Mouse (Mus musculus) adrenal gland, postnatal 25 days (tissue): ENCODE data around the gene Dlec1. TPM values are rescaled to one million over a fixed set of nuclear protein-coding genes. Genes with fewer than 3 reads are reported as not detected.

ENCODE experiments used
- DNase-seq: peaks from one replicate; pipeline ENCODE4 v3.0.0; 2021; ENCODE audit warnings: mixed read lengths
- total RNA-seq: library from RNA; stranded (reverse); gene quantifications from 2 replicates; pipeline ENCODE4 v1.2.3, GENCODE M21; 2021

Dlec1 gene
- total RNA-seq, 1 experiment from 2014 or later = 3.0 TPM

DNA sequence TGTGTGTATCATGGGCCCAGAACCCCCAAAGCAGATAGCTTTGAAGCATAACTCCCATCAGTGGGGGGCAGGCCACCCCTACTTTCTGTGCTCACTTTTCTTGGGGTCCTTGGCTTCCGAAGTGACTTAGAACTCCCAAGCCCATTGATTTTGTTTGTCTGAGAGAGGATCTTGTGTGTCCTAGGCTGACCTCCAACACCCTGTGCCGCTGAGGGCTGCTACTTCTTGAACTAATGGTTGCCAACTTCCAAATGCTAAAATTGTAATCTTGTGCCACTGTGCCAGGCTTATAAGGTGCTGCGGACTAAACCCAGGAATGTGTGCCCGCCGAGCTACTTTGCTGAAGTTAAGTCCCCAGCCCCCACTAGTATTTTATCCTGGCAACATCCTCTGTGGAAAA is 11.8 kb upstream of the Dlec1 start:
- no peak for DNase-seq

GRCm38 (mm10) chr9:119091581-119092310 is 10.5 kb upstream of the Dlec1 start:
- DNase-seq = no peak

DNA sequence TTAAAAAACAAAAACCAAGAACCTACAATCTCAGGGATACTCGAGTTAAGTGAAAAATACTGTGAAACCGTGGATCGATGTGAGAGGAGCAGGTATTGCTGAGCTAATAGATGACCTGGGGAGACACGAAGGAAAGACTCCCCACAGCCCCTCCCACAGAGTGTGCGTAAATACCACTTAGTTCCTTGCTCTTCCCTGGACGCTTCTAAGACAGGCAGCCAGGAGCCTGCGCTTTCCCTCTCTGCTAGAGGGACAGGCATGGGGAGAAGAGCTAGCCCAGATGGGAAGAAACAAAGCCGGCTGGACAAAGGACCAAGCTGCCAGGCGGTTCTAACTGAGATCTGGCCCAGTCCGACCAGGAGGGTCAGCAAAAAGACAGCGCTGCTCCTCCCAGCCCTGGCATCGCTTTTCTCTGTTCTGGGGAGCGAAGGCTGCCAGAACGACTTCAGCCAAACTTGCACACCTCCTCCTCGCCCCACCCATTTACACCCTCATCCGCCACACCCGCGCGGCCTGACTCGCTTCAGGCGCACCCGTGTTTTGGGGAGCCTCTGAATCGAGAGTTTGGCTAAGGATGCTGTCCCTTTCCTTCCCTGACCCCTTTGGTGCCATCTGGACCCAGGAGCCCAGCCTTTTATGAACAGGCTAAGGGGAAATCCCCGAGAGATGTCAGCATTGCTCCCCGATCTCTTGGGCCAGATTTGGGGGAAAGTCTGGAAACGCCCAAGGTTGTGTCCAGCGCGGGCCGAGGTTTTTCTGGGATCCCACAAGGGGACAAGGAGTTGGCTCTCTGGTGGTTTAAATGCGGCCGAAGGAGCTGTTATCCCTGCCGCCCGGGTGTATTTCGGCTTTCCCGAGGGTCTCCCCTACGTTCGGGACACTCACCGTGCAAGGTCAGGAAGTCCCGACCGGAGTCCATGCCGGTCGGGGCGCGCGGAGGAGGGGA is 9.5 kb upstream of the Dlec1 start:
- peak; percentile 55 for DNase-seq

GRCm38 (mm10) chr9:119093419-119094295 is 8.6 kb upstream of the Dlec1 start, which contains the start of gene Plcd1:
Plcd1 (minus strand) TSS chr9:119093502.
- peak; percentile 88 for DNase-seq

- no peak for DNase-seq
Measured at GRCm38 (mm10) chr9:119094462-119095109, 7.7 kb upstream of the Dlec1 start.

DNA sequence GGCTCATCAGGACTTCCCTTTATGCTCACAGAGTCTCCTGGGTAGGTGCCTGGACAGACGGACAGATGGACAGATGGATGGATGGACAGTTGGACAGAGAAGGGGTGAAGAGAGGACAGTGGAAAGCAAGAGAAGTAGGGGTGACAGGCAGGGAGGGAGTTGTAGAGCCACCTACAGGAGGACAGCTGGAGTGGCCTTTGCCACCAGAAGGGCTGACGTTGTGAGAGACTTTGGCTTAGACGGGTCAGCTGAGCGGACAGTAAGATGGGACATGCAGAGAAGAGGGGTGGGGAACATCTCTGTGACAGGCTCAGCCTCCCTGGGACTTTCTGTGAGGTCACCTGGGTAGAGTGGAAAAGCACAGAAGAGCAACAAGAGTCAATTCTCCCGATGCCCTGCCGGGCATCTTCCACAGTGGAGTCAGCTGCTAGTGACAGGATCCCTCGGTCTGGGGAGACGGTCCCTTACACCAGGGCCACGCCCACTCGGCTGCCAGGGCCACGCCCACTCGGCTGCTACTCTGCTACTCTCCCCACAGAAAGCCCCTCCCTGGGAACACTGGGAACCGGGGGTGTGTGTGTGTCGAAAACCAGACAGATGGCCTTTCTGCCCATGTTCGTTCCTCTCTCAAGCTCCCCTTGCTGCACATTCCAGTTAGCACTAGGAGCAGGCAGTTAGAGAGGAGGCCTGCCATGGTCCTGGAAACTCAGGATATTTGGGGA is 1.9 kb upstream of the Dlec1 start:
- peak; percentile 37 for DNase-seq

GRCm38 (mm10) chr9:119102783-119103113 is 470 bp downstream of the Dlec1 start:
- no peak for DNase-seq

DNA sequence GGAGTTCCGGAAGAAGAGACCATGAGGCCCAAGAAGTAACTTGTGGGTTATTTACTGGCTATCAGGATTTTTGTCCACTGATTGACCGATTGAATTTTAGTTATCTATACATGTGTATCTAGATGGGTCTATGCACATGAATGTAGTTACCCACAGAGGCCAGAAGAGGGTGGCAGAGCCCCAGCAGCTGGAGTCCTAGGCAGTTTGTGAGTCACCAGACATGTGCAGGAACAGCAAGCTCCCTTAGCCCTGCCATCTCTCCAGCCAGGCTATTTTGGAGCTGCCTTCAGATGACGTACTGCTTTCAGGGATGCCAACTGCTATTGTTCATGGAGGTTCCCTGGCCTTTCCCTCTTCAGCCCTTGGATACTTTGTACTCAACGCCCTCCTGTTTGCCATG is 5.3 kb downstream of the Dlec1 start:
- DNase-seq = peak; percentile 49

- no peak for DNase-seq
Measured at GRCm38 (mm10) chr9:119109685-119110353, 7.5 kb downstream of the Dlec1 start.

DNA sequence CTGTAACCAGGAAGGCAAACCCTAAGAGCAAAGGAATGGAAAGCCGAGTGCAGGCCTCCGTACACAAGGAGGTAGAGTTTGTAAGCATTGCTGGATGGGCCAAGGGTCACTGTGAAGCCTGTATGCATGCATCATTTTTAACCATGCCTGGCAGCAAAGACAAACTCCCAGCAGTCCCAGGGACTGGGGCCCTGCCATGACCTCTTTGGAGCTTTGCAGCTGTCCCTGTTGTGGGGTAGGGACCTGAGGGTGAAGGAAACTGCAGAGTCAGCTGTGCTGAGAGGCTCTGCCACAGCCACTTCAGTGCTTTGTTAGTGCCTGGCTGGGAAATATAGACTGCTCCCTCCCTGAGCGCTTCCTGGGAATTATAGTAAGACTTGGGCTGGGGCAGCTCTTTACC is 8.4 kb downstream of the Dlec1 start:
- DNase-seq = no peak

DNA sequence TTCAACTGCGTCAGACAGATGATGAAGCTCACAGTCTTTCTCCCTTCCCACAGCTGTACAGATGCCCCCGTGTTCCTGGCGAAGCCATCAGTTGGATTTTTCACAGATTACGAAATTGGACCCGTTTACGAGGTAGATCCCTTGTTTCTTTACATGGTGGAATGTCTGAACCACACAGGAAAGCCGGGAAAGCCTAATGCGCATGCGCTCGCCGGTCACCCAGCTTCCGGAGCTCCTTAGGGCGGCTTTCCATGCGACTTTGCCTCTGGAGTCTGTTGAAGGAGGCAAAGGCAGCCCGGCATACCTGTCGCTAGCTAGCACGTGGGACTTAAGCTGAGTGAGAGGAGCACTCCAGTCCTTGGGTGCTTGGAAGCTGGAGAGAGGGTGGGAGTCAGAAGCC is 12.6 kb downstream of the Dlec1 start:
- DNase-seq = no peak

GRCm38 (mm10) chr9:119119409-119120167 is 17.3 kb downstream of the Dlec1 start:
- DNase-seq = no peak

DNA sequence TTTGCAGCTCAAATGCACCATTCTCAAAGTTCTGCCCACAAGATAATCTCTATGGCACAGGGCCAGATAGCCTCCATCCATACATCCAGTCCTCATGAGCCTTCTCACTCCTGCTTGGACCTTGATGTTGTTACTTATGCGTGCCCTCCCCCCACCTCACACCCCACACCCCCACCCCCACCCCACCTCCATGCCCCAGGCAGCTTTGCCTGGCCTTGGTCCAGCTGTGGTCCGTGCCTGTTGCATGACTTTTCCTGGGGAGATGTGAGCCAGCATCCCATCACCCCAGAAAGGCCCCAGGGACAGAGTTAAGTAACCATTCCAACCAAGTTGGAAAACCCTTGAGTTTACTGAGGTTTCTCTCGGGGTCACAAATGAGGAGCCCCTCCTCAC is 17.9 kb downstream of the Dlec1 start:
- no peak for DNase-seq

DNA sequence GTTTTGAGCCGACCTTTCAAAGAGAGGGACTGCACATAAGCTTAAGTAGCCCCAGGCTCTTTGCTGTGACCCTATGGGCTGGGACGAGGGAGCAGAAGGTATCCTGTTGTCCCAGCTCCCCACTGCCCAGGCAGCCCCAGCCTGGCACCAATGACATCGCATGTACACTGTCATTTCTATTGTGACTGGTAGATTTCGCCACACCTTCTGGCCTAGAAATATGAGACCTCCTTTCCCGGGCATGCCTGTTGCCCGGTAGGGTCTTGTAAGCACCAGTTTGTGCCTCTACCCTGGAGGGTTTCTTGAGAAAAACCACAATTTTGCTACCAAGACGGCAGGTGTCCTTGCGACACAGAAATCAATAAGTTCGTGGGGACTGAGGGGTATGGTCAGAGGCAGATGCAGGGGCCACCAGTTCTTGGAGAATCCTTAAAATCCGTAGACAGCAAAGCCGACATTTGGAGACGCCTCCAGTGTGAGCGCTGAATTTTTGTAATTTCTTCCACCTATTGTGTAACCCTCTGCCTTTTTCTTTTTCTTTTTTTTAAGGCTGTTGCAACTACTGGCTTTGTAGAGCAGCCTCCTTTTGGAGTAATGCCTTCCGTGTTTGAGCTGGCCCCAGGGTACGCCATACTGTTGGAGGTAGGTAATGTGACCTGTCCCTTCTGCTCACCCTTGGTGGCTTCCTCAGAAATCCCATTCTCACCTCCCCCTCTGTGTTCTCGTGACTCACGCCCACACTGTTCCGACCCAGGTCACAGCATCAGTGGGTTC is 20.5 kb downstream of the Dlec1 start:
- DNase-seq = no peak

GRCm38 (mm10) chr9:119128436-119129181 is 26.3 kb downstream of the Dlec1 start:
- DNase-seq = no peak

DNA sequence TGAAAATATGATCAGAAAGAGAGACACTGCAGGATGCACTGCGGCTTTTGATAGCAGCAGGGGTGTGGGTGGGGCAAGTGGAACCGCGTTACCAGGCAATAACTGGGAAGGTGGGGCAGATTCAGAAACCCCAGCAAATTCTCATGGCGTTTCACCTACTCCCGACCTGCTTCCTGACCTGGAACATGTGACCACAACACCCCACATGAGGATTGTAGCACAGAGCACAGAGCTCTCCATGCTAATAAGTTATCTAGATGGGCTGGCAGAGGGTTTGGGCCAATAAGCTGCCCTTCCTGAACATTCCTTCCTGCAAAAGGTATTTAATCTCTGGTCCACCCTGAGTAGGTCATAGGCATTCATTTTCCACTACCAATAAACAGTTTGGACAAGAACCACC is 28.4 kb downstream of the Dlec1 start:
- DNase-seq = no peak

- DNase-seq = no peak
Measured at GRCm38 (mm10) chr9:119138836-119139235, 36.6 kb downstream of the Dlec1 start.

GRCm38 (mm10) chr9:119142066-119142465 is 39.8 kb downstream of the Dlec1 start:
- peak; percentile 33 for DNase-seq
